Mouse (Mus musculus): ENCODE results near the gene Sbno2. TPM values are rescaled to one million over a fixed set of nuclear protein-coding genes. Genes with fewer than 3 reads are reported as not detected.
"Not testable (repeated sequence)": the region's sequence is repeated elsewhere in the genome, so short reads cannot be mapped to it uniquely, and the experiment has no call there.

The Sbno2 gene
- polyA plus RNA-seq, 1 experiment = 37.3 TPM

- no peak overlapping the region for H3K4me3 ChIP-seq (ENCODE audit: low read depth, low read length)
- H3K9ac ChIP-seq (ENCODE audit: low read depth, poor library complexity, severe bottlenecking) = no peak overlapping the region
- H3K27me3 ChIP-seq (ENCODE audit: control insufficient read depth, insufficient read depth, low read length, poor library complexity, severe bottlenecking) = no peaks in the 10 kb centered on the region
- peak overlapping the region; percentile 62 for H3K27ac ChIP-seq (ENCODE audit: insufficient read depth, low read length)
- H3K36me3 ChIP-seq (ENCODE audit: control insufficient read depth, insufficient read depth, low read length, poor library complexity, severe bottlenecking) = no peaks in the 10 kb centered on the region
- TF ChIP-seq EP300 (IDR thresholded peaks at IDR 0.05; ENCODE audit: insufficient read depth, low read depth, low read length) = peak; percentile 95
- TF ChIP-seq CTCF (IDR thresholded peaks at IDR 0.05; ENCODE audit: low read depth, low read length) = no peak
- TF ChIP-seq POLR2A (IDR thresholded peaks at IDR 0.05; ENCODE audit: insufficient read depth, low read length) = no peak
- no peaks in the 10 kb centered on the region for H3K9me3 ChIP-seq (replicated peaks; ENCODE audit: control insufficient read depth, insufficient read depth, low read length, poor library complexity, severe bottlenecking)
- peaks cover 5% of the 10 kb centered on the region for H3K4me1 ChIP-seq (ENCODE audit: control insufficient read depth, insufficient read depth, low read length)
Measured at GRCm38 (mm10) chr10:80044087-80044486, 61.3 kb downstream of the Sbno2 start.

GRCm38 (mm10) chr10:80041409-80042060 lies 63.8 kb downstream of the Sbno2 start:
- peaks cover 15% of the 10 kb centered on the region for H3K36me3 ChIP-seq (ENCODE audit: control insufficient read depth, insufficient read depth, low read length, poor library complexity, severe bottlenecking)
- not testable (repeated sequence) for H3K9ac ChIP-seq (ENCODE audit: low read depth, poor library complexity, severe bottlenecking); H3K9me3 ChIP-seq (replicated peaks; ENCODE audit: control insufficient read depth, insufficient read depth, low read length, poor library complexity, severe bottlenecking); H3K4me3 ChIP-seq (ENCODE audit: low read depth, low read length); H3K4me1 ChIP-seq (ENCODE audit: control insufficient read depth, insufficient read depth, low read length); H3K27me3 ChIP-seq (ENCODE audit: control insufficient read depth, insufficient read depth, low read length, poor library complexity, severe bottlenecking); H3K27ac ChIP-seq (ENCODE audit: insufficient read depth, low read length)

DNA sequence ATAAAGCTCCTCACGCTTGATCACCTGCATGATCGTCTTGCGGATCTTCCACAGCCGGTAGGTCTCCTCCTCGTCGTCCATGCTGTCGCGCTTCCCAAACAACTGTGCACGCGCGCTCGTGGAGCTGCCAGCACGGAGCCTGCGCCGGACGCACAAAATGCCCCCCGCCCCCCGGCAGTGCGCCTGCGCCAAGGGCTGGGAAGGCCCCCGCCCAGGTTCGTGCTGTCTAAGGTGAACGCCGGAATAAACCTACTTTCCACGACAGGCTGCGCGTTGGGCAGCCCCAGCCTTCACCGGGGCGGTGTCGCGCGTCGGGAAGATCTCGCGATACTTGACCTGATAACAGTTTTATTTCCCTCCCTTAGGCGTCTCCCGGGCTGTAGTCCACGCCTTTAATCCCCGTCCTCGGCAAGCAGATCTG lies 65.8 kb downstream of the Sbno2 start, which contains the start of gene Polr2e:
Gene Polr2e (minus strand): TSS at position 237 of the 421 bp plus-strand sequence.
- no peaks in the 10 kb centered on the region for H3K27me3 ChIP-seq (ENCODE audit: control insufficient read depth, insufficient read depth, low read length, poor library complexity, severe bottlenecking)
- peak within 1 kb of the TSS; percentile 83 for H3K4me3 ChIP-seq (ENCODE audit: low read depth, low read length)
- H3K9me3 ChIP-seq (replicated peaks; ENCODE audit: control insufficient read depth, insufficient read depth, low read length, poor library complexity, severe bottlenecking) = no peaks in the 10 kb centered on the region
- peaks cover 27% of the 10 kb centered on the region for H3K36me3 ChIP-seq (ENCODE audit: control insufficient read depth, insufficient read depth, low read length, poor library complexity, severe bottlenecking)
- H3K27ac ChIP-seq (ENCODE audit: insufficient read depth, low read length) = peak within 1 kb of the TSS; percentile 73
- H3K9ac ChIP-seq (ENCODE audit: low read depth, poor library complexity, severe bottlenecking) = peak within 1 kb of the TSS; percentile 83
- peak; percentile 68; the same call in 1 of the 2 replicates for TF ChIP-seq EP300 (IDR thresholded peaks at IDR 0.05; ENCODE audit: insufficient read depth, low read depth, low read length)
- no peak for TF ChIP-seq POLR2A (IDR thresholded peaks at IDR 0.05; ENCODE audit: insufficient read depth, low read length)
- peaks cover 2% of the 10 kb centered on the region for H3K4me1 ChIP-seq (ENCODE audit: control insufficient read depth, insufficient read depth, low read length)

DNA sequence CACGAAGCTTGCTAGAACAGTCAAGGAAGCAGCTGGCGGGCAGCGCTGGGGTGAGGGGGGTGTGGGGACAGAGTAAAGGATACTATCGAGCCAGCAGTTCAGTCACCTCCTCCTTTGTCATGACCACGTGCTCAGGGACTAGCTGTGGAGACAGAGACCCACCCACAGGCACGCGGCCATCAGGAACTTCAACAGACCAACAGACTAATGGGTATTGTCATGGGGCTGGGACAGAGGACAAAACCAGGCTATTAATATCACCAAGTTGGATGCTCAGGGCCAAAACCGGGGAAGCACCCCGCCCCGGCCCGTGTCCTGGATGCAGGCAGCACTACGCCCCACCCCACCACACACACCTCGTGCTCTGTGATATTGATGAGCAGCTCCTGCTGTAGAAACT lies 68.5 kb downstream of the Sbno2 start:
- H3K36me3 ChIP-seq (ENCODE audit: control insufficient read depth, insufficient read depth, low read length, poor library complexity, severe bottlenecking) = peaks cover 27% of the 10 kb centered on the region
- no peaks in the 10 kb centered on the region for H3K27me3 ChIP-seq (ENCODE audit: control insufficient read depth, insufficient read depth, low read length, poor library complexity, severe bottlenecking)
- no peak overlapping the region for H3K9ac ChIP-seq (ENCODE audit: low read depth, poor library complexity, severe bottlenecking)
- TF ChIP-seq EP300 (IDR thresholded peaks at IDR 0.05; ENCODE audit: insufficient read depth, low read depth, low read length) = no peak
- TF ChIP-seq CTCF (IDR thresholded peaks at IDR 0.05; ENCODE audit: low read depth, low read length) = no peak
- no peak for TF ChIP-seq POLR2A (IDR thresholded peaks at IDR 0.05; ENCODE audit: insufficient read depth, low read length)
- H3K4me1 ChIP-seq (ENCODE audit: control insufficient read depth, insufficient read depth, low read length) = peaks cover 10% of the 10 kb centered on the region
- no peak overlapping the region for H3K4me3 ChIP-seq (ENCODE audit: low read depth, low read length)
- H3K9me3 ChIP-seq (replicated peaks; ENCODE audit: control insufficient read depth, insufficient read depth, low read length, poor library complexity, severe bottlenecking) = no peaks in the 10 kb centered on the region
- H3K27ac ChIP-seq (ENCODE audit: insufficient read depth, low read length) = no peak overlapping the region

- no peaks in the 10 kb centered on the region for H3K27me3 ChIP-seq (ENCODE audit: control insufficient read depth, insufficient read depth, low read length, poor library complexity, severe bottlenecking)
- TF ChIP-seq CTCF (IDR thresholded peaks at IDR 0.05; ENCODE audit: low read depth, low read length) (no peak), EP300 (IDR thresholded peaks at IDR 0.05; ENCODE audit: insufficient read depth, low read depth, low read length) (no peak), POLR2A (IDR thresholded peaks at IDR 0.05; ENCODE audit: insufficient read depth, low read length) (no peak)
- H3K9me3 ChIP-seq (replicated peaks; ENCODE audit: control insufficient read depth, insufficient read depth, low read length, poor library complexity, severe bottlenecking) = no peaks in the 10 kb centered on the region
- no peak overlapping the region for H3K27ac ChIP-seq (ENCODE audit: insufficient read depth, low read length)
- no peak overlapping the region for H3K9ac ChIP-seq (ENCODE audit: low read depth, poor library complexity, severe bottlenecking)
- H3K4me3 ChIP-seq (ENCODE audit: low read depth, low read length) = no peak overlapping the region
- peaks cover 27% of the 10 kb centered on the region for H3K36me3 ChIP-seq (ENCODE audit: control insufficient read depth, insufficient read depth, low read length, poor library complexity, severe bottlenecking)
- H3K4me1 ChIP-seq (ENCODE audit: control insufficient read depth, insufficient read depth, low read length) = peaks cover 10% of the 10 kb centered on the region
Measured at GRCm38 (mm10) chr10:80035686-80036085, 69.7 kb downstream of the Sbno2 start.

- no peak overlapping the region for H3K27ac ChIP-seq (ENCODE audit: insufficient read depth, low read length)
- H3K9me3 ChIP-seq (replicated peaks; ENCODE audit: control insufficient read depth, insufficient read depth, low read length, poor library complexity, severe bottlenecking) = no peaks in the 10 kb centered on the region
- peaks cover 27% of the 10 kb centered on the region for H3K36me3 ChIP-seq (ENCODE audit: control insufficient read depth, insufficient read depth, low read length, poor library complexity, severe bottlenecking)
- TF ChIP-seq EP300 (IDR thresholded peaks at IDR 0.05; ENCODE audit: insufficient read depth, low read depth, low read length) (no peak), POLR2A (IDR thresholded peaks at IDR 0.05; ENCODE audit: insufficient read depth, low read length) (no peak), CTCF (IDR thresholded peaks at IDR 0.05; ENCODE audit: low read depth, low read length) (no peak)
- peaks cover 10% of the 10 kb centered on the region for H3K4me1 ChIP-seq (ENCODE audit: control insufficient read depth, insufficient read depth, low read length)
- H3K9ac ChIP-seq (ENCODE audit: low read depth, poor library complexity, severe bottlenecking) = no peak overlapping the region
- no peaks in the 10 kb centered on the region for H3K27me3 ChIP-seq (ENCODE audit: control insufficient read depth, insufficient read depth, low read length, poor library complexity, severe bottlenecking)
- H3K4me3 ChIP-seq (ENCODE audit: low read depth, low read length) = no peak overlapping the region
Measured at GRCm38 (mm10) chr10:80035148-80035547, 70.2 kb downstream of the Sbno2 start.
